Mouse (Mus musculus) heart, embryonic 15.5 days (tissue): ENCODE measurements around the gene Cpne9. TPM values are rescaled to one million over a fixed set of nuclear protein-coding genes. Genes with fewer than 3 reads are reported as not detected.

Experiments
- ATAC-seq: fragments of 200-750 bp; cut with Nextera tagmentation; replicated peaks from 2 replicates; pipeline ENCODE4 v1.8.0; 2017; ENCODE audit warnings: low read depth, moderate TSS enrichment; ENCODE audit not compliant: insufficient number of reproducible peaks, insufficient read depth, low FRiP score
- H3K27ac ChIP-seq: fragments of 300-500 bp; sonication (generic); 2 replicates; pipeline ENCODE4 v1.5.1; 2015; ENCODE audit warnings: mild to moderate bottlenecking, inconsistent platforms
- H3K27me3 ChIP-seq: fragments of 300-500 bp; sonication (generic); 2 replicates; pipeline ENCODE4 v1.6.1; 2015; ENCODE audit warnings: inconsistent platforms
- H3K36me3 ChIP-seq: fragments of 300-500 bp; sonication (generic); 2 replicates; pipeline ENCODE4 v1.6.1; 2015; ENCODE audit warnings: mild to moderate bottlenecking, inconsistent platforms
- H3K4me1 ChIP-seq: fragments of 300-500 bp; sonication (generic); replicated peaks from 2 replicates; pipeline ENCODE4 v1.6.1; 2015; ENCODE audit warnings: inconsistent platforms
- H3K4me2 ChIP-seq: fragments of 300-500 bp; sonication (generic); 2 replicates; pipeline ENCODE4 v1.6.1; 2015; ENCODE audit warnings: inconsistent platforms, mild to moderate bottlenecking, moderate library complexity
- H3K4me3 ChIP-seq: fragments of 300-500 bp; sonication (generic); 2 replicates; pipeline ENCODE4 v1.5.1; 2015; ENCODE audit warnings: mild to moderate bottlenecking, inconsistent platforms
- H3K9ac ChIP-seq: fragments of 300-500 bp; sonication (generic); 2 replicates; pipeline ENCODE4 v1.6.1; 2015; ENCODE audit warnings: mild to moderate bottlenecking, inconsistent platforms
- H3K9me3 ChIP-seq: fragments of 300-500 bp; sonication (generic); replicated peaks from 2 replicates; pipeline ENCODE4 v1.6.1; 2016; ENCODE audit warnings: inconsistent platforms
- WGBS: fragments of 180-500 bp; shearing (Covaris S2); methylation state at CpG from one replicate; pipeline ENCODE4 v1.1.7; 2015; ENCODE audit warnings: mixed read lengths; 5-methylcytosine and 5-hydroxymethylcytosine counted together
- polyA plus RNA-seq: library from polyadenylated mRNA; unstranded; fragments of >200 nt; fragmentation: Nextera tagmentation; extraction: Ambion mirVana; gene quantifications from 2 replicates; pipeline ENCODE4 v1.2.1, GENCODE M21; 2015

The Cpne9 gene
- polyA plus RNA-seq, 1 experiment from 2014 or later, result not detected

- Histone ChIP-seq H3K36me3 (peaks cover 62% of the 10 kb centered on the region), H3K9ac (no peak overlapping the region), H3K4me2 (no peak overlapping the region), H3K9me3 (no peaks in the 10 kb centered on the region), H3K27ac (no peak overlapping the region), H3K4me3 (no peak overlapping the region), H3K27me3 (no peaks in the 10 kb centered on the region), H3K4me1 (no peaks in the 10 kb centered on the region)
- WGBS, result 90% methylated on average over 8 of the region's 8 CpGs
- no peak for ATAC-seq
Measured at GRCm38 (mm10) chr6:113264429-113264828, 17.7 kb upstream of the Cpne9 start.

GRCm38 (mm10) chr6:113266996-113267655, 15.0 kb upstream of the Cpne9 start:
- H3K36me3 ChIP-seq, result peaks cover 61% of the 10 kb centered on the region
- no peak overlapping the region for H3K4me2 ChIP-seq
- 66% methylated on average over 7 of the region's 7 CpGs for WGBS
- H3K27ac ChIP-seq, result no peak overlapping the region
- no peak for ATAC-seq
- no peaks in the 10 kb centered on the region for H3K9me3 ChIP-seq
- H3K27me3 ChIP-seq, result no peaks in the 10 kb centered on the region
- H3K4me1 ChIP-seq, result no peaks in the 10 kb centered on the region
- no peak overlapping the region for H3K9ac ChIP-seq
- H3K4me3 ChIP-seq, result no peak overlapping the region

- H3K4me3 ChIP-seq, result no peak overlapping the region
- no peak overlapping the region for H3K4me2 ChIP-seq
- H3K9ac ChIP-seq, result no peak overlapping the region
- no peaks in the 10 kb centered on the region for H3K9me3 ChIP-seq
- H3K4me1 ChIP-seq, result no peaks in the 10 kb centered on the region
- H3K27ac ChIP-seq, result no peak overlapping the region
- WGBS, result 65% methylated on average over 1 of the region's 1 CpGs
- H3K36me3 ChIP-seq, result peaks cover 57% of the 10 kb centered on the region
- ATAC-seq, result no peak
- no peaks in the 10 kb centered on the region for H3K27me3 ChIP-seq
Measured at GRCm38 (mm10) chr6:113267988-113268387, 14.1 kb upstream of the Cpne9 start.

- no peak for ATAC-seq
- no peaks in the 10 kb centered on the region for H3K4me1 ChIP-seq
- no peaks in the 10 kb centered on the region for H3K27me3 ChIP-seq
- H3K27ac ChIP-seq, result no peak overlapping the region
- no peak overlapping the region for H3K4me3 ChIP-seq
- H3K36me3 ChIP-seq, result peaks cover 50% of the 10 kb centered on the region; the same call in 1 of the 2 replicates
- WGBS, result 82% methylated on average over 3 of the region's 3 CpGs
- no peak overlapping the region for H3K4me2 ChIP-seq
- no peak overlapping the region for H3K9ac ChIP-seq
- H3K9me3 ChIP-seq, result no peaks in the 10 kb centered on the region
Measured at GRCm38 (mm10) chr6:113272365-113272764, 9.7 kb upstream of the Cpne9 start.

GRCm38 (mm10) chr6:113276846-113277245, 5.3 kb upstream of the Cpne9 start:
- Histone ChIP-seq H3K4me3 (no peak overlapping the region), H3K36me3 (peaks cover 18% of the 10 kb centered on the region; the same call in 1 of the 2 replicates)
- ATAC-seq, result no peak

GRCm38 (mm10) chr6:113281676-113282075, 431 bp upstream of the Cpne9 start:
- Histone ChIP-seq H3K9me3 (no peaks in the 10 kb centered on the region), H3K4me1 (peaks cover 6% of the 10 kb centered on the region), H3K4me3 (no peak overlapping the region), H3K36me3 (peaks cover 3% of the 10 kb centered on the region; the same call in 1 of the 2 replicates), H3K27ac (no peak overlapping the region), H3K27me3 (peaks cover 38% of the 10 kb centered on the region), H3K4me2 (no peak overlapping the region), H3K9ac (no peak overlapping the region)
- WGBS, result 52% methylated on average over 6 of the region's 6 CpGs
- no peak for ATAC-seq

More at GRCm38 (mm10) chr6:113276846-113277245, 5.3 kb upstream of the Cpne9 start:
- 53% methylated on average over 4 of the region's 4 CpGs for WGBS
- Histone ChIP-seq H3K4me1 (no peaks in the 10 kb centered on the region), H3K27ac (no peak overlapping the region), H3K9me3 (no peaks in the 10 kb centered on the region), H3K27me3 (peaks cover 4% of the 10 kb centered on the region), H3K9ac (no peak overlapping the region), H3K4me2 (no peak overlapping the region)

GRCm38 (mm10) chr6:113282969-113283368, 862 bp downstream of the Cpne9 start:
- peaks cover 43% of the 10 kb centered on the region for H3K27me3 ChIP-seq
- no peak for ATAC-seq
- H3K4me2 ChIP-seq, result peak overlapping the region; percentile 8; the same call in 1 of the 2 replicates
- no peak overlapping the region for H3K27ac ChIP-seq
- peaks cover 6% of the 10 kb centered on the region for H3K4me1 ChIP-seq
- no peak overlapping the region for H3K4me3 ChIP-seq
- H3K9me3 ChIP-seq, result no peaks in the 10 kb centered on the region
- WGBS, result under 1% methylated on average over 22 of the region's 22 CpGs
- H3K36me3 ChIP-seq, result no peaks in the 10 kb centered on the region
- H3K9ac ChIP-seq, result no peak overlapping the region

GRCm38 (mm10) chr6:113283500-113283899, 1.4 kb downstream of the Cpne9 start:
- peak; percentile 33; the same call in 1 of the 2 replicates for ATAC-seq
- H3K4me3 ChIP-seq, result no peak overlapping the region
- peaks cover 43% of the 10 kb centered on the region for H3K27me3 ChIP-seq
- no peak overlapping the region for H3K9ac ChIP-seq
- H3K4me1 ChIP-seq, result peaks cover 6% of the 10 kb centered on the region
- no peak overlapping the region for H3K27ac ChIP-seq
- no peaks in the 10 kb centered on the region for H3K36me3 ChIP-seq
- H3K4me2 ChIP-seq, result no peak overlapping the region; the same call in 1 of the 2 replicates
- 7% methylated on average over 6 of the region's 6 CpGs for WGBS
- H3K9me3 ChIP-seq, result no peaks in the 10 kb centered on the region

GRCm38 (mm10) chr6:113284931-113285330, 2.8 kb downstream of the Cpne9 start:
- H3K36me3 ChIP-seq, result no peaks in the 10 kb centered on the region
- H3K4me3 ChIP-seq, result no peak overlapping the region
- 70% methylated on average over 3 of the region's 3 CpGs for WGBS
- H3K27me3 ChIP-seq, result peaks cover 43% of the 10 kb centered on the region
- ATAC-seq, result no peak
- H3K9ac ChIP-seq, result no peak overlapping the region
- no peak overlapping the region for H3K27ac ChIP-seq
- H3K4me2 ChIP-seq, result no peak overlapping the region
- no peaks in the 10 kb centered on the region for H3K9me3 ChIP-seq
- H3K4me1 ChIP-seq, result peaks cover 6% of the 10 kb centered on the region

GRCm38 (mm10) chr6:113286316-113286715, 4.2 kb downstream of the Cpne9 start:
- Histone ChIP-seq H3K4me1 (peaks cover 6% of the 10 kb centered on the region), H3K4me2 (no peak overlapping the region), H3K36me3 (no peaks in the 10 kb centered on the region), H3K9me3 (no peaks in the 10 kb centered on the region), H3K27me3 (peaks cover 43% of the 10 kb centered on the region), H3K4me3 (no peak overlapping the region), H3K9ac (no peak overlapping the region), H3K27ac (no peak overlapping the region)
- 58% methylated on average over 1 of the region's 1 CpGs for WGBS
- no peak for ATAC-seq

- no peaks in the 10 kb centered on the region for H3K36me3 ChIP-seq
- 57% methylated on average over 4 of the region's 4 CpGs for WGBS
- no peak for ATAC-seq
- H3K9ac ChIP-seq, result no peak overlapping the region
- no peaks in the 10 kb centered on the region for H3K9me3 ChIP-seq
- peaks cover 4% of the 10 kb centered on the region for H3K4me1 ChIP-seq
- H3K27ac ChIP-seq, result no peak overlapping the region
- H3K27me3 ChIP-seq, result peaks cover 35% of the 10 kb centered on the region
- no peak overlapping the region for H3K4me3 ChIP-seq
- no peak overlapping the region for H3K4me2 ChIP-seq
Measured at GRCm38 (mm10) chr6:113287236-113287635, 5.1 kb downstream of the Cpne9 start.

GRCm38 (mm10) chr6:113289346-113289745, 7.2 kb downstream of the Cpne9 start:
- Histone ChIP-seq H3K4me2 (no peak overlapping the region), H3K27me3 (peaks cover 14% of the 10 kb centered on the region), H3K27ac (no peak overlapping the region), H3K4me3 (no peak overlapping the region), H3K9me3 (no peaks in the 10 kb centered on the region), H3K9ac (no peak overlapping the region), H3K4me1 (no peaks in the 10 kb centered on the region), H3K36me3 (no peaks in the 10 kb centered on the region)
- ATAC-seq, result no peak
- WGBS, result 85% methylated on average over 15 of the region's 15 CpGs
